ENCODE assay signal across 14 mouse cellular contexts in genomic region chr2:72136486-72137264, GRCm38 (mm10).
DNase-seq lines count a peak whose midpoint lies in the region; ATAC-seq and TF ChIP-seq lines count a peak whose summit lies in the region.
"Had no signal": no experiment of that assay in that cellular context is flagged by ENCODE, and none has a peak within 500 bp of the region (broad histone marks: within the 10 kb centered on the region; RNA-seq: fewer than 3 reads in every experiment).

No protein-coding gene starts in this region.

- no peak overlapping the region for H3K4me2 ChIP-seq in neural tube, embryonic 15.5 days
- H3K4me2 ChIP-seq: hindbrain, embryonic 12.5 days; midbrain, embryonic 11.5 days had no signal

- no peak for DNase-seq in layer of hippocampus, adult 2 months (ENCODE audit: low spot score in 2 of 2)
- no peak for DNase-seq in layer of hippocampus, adult 11-12 months (ENCODE audit: low spot score)
- no peak for DNase-seq in hindbrain, embryonic 10.5 days (ENCODE audit: low spot score)
- no peak for DNase-seq in kidney, postnatal 14 days
- DNase-seq: cerebellum, adult 18-20 months; gastrocnemius, postnatal 25 days; kidney, adult 8-10 months had no signal

- no peaks in the 10 kb centered on the region for H3K36me3 ChIP-seq in neural tube, embryonic 15.5 days
- H3K36me3 ChIP-seq in hindbrain, embryonic 10.5 days = no peaks in the 10 kb centered on the region
- H3K36me3 ChIP-seq: hindbrain, embryonic 12.5 days had no signal

- H3K27me3 ChIP-seq in neural tube, embryonic 15.5 days (replicated peaks) = no peaks in the 10 kb centered on the region
- no peaks in the 10 kb centered on the region for H3K27me3 ChIP-seq in hindbrain, embryonic 10.5 days (ENCODE audit: insufficient read depth, poor library complexity, severe bottlenecking)
- H3K27me3 ChIP-seq: hindbrain, embryonic 12.5 days had no signal

- peaks cover 22% of the 10 kb centered on the region for H3K4me1 ChIP-seq in neural tube, embryonic 15.5 days
- peaks cover 12% of the 10 kb centered on the region for H3K4me1 ChIP-seq in hindbrain, embryonic 10.5 days (replicated peaks)

- TF ChIP-seq CTCF in layer of hippocampus, adult 2 months (conservative IDR thresholded peaks at IDR 0.05) = no peak

- peak; percentile 51 for ATAC-seq in CD4-positive, CD25-positive, alpha-beta regulatory T cell, adult 4 months
- peak; percentile 52 for ATAC-seq in inflammation-experienced regulatory T-cells, adult 6 months
- ATAC-seq in neural tube, embryonic 15.5 days (ENCODE audit: low FRiP score) = 0 out of 2 replicates have a peak, but pooled peaks have one; percentile 35
- no peak for ATAC-seq in megakaryocyte-erythroid progenitor cell, adult 5-6 weeks (replicated peaks; ENCODE audit: low FRiP score, low TSS enrichment, poor library complexity, severe bottlenecking)

- no peaks in the 10 kb centered on the region for H3K9me3 ChIP-seq in neural tube, embryonic 15.5 days (replicated peaks)
- H3K9me3 ChIP-seq in hindbrain, embryonic 10.5 days = no peaks in the 10 kb centered on the region
- H3K9me3 ChIP-seq: hindbrain, embryonic 12.5 days had no signal

- peak overlapping the region; percentile 59 for H3K27ac ChIP-seq in layer of hippocampus, adult 2 months
- H3K27ac ChIP-seq in neural tube, embryonic 15.5 days (replicated peaks) = no peak overlapping the region
- H3K27ac ChIP-seq in hindbrain, embryonic 10.5 days = no peak overlapping the region
- H3K27ac ChIP-seq: hindbrain, embryonic 12.5 days; liver, embryonic 14.5 days had no signal

- WGBS in neural tube, embryonic 15.5 days = 34% methylated on average over 9 of the region's 9 CpGs
- WGBS in hindbrain, embryonic 10.5 days = 61% methylated on average over 9 of the region's 9 CpGs

- no peak overlapping the region for H3K4me3 ChIP-seq in layer of hippocampus, adult 2 months
- no peak overlapping the region for H3K4me3 ChIP-seq in neural tube, embryonic 15.5 days (replicated peaks)
- no peak overlapping the region for H3K4me3 ChIP-seq in hindbrain, embryonic 10.5 days
- H3K4me3 ChIP-seq: hindbrain, embryonic 12.5 days had no signal

- H3K9ac ChIP-seq in neural tube, embryonic 15.5 days (replicated peaks) = no peak overlapping the region
- H3K9ac ChIP-seq: hindbrain, embryonic 12.5 days; liver, embryonic 14.5 days had no signal
